ENCODE assay signal across 11 mouse cellular contexts in genomic region chr8:110650838-110651237, GRCm38 (mm10). TPM values are rescaled to one million over a fixed set of nuclear protein-coding genes. Genes with fewer than 3 reads are reported as not detected.
DNase-seq lines count a peak whose midpoint lies in the region; ATAC-seq and TF ChIP-seq lines count a peak whose summit lies in the region.
"Had no signal": no experiment of that assay in that cellular context is flagged by ENCODE, and none has a peak within 500 bp of the region (broad histone marks: within the 10 kb centered on the region; RNA-seq: fewer than 3 reads in every experiment).

No protein-coding gene starts in this region.

- H3K4me2 ChIP-seq in heart, embryonic 15.5 days = no peak overlapping the region
- H3K4me2 ChIP-seq: hindbrain, embryonic 15.5 days; liver, embryonic 15.5 days had no signal

- no peak overlapping the region for H3K4me3 ChIP-seq in left cerebral cortex, adult 2 months
- H3K4me3 ChIP-seq in heart, embryonic 15.5 days = no peak overlapping the region
- H3K4me3 ChIP-seq: hindbrain, embryonic 15.5 days; liver, embryonic 15.5 days had no signal

- no peak overlapping the region for H3K9ac ChIP-seq in heart, embryonic 15.5 days
- H3K9ac ChIP-seq: hindbrain, embryonic 15.5 days; liver, embryonic 15.5 days had no signal

- H3K4me1 ChIP-seq in heart, embryonic 15.5 days (replicated peaks) = peaks cover 24% of the 10 kb centered on the region
- H3K4me1 ChIP-seq: hindbrain, embryonic 15.5 days; liver, embryonic 15.5 days had no signal

- intact Hi-C loops in gastrocnemius, postnatal 14 days (cut with DNase I; ENCODE audit: low total_unique reads) = no loop called here
- intact Hi-C loops in left cerebral cortex, adult 2 months (cut with DNase I) = no loop called here
- intact Hi-C loops in left cerebral cortex, postnatal 36 days (cut with DNase I) = no loop called here

- peak; percentile 24 for DNase-seq in gastrocnemius, postnatal 14 days
- DNase-seq in gastrocnemius, adult 18-20 months (ENCODE audit: low spot score) = no peak
- no peak for DNase-seq in left cerebral cortex, adult 2 months (ENCODE audit: extremely low spot score in 1 of 2, low spot score in 2 of 2)
- DNase-seq in left cerebral cortex, postnatal 36 days (ENCODE audit: low spot score in 2 of 2) = no peak
- peak; percentile 26 for DNase-seq in ZHBTc4 (ENCODE audit: low read depth, low spot score)
- no peak for DNase-seq in urinary bladder, postnatal 36 days (ENCODE audit: low spot score in 2 of 2)
- DNase-seq: cerebellum, postnatal 36 days had no signal

- no peaks in the 10 kb centered on the region for H3K27me3 ChIP-seq in heart, embryonic 15.5 days
- H3K27me3 ChIP-seq: hindbrain, embryonic 15.5 days; liver, embryonic 15.5 days had no signal

- TF ChIP-seq CTCF in left cerebral cortex, adult 2 months (IDR thresholded peaks at IDR 0.05) = peak; percentile 28

- H3K9me3 ChIP-seq in heart, embryonic 15.5 days (replicated peaks) = no peaks in the 10 kb centered on the region
- H3K9me3 ChIP-seq: hindbrain, embryonic 15.5 days; liver, embryonic 15.5 days had no signal

- 41% methylated on average over 9 of the region's 9 CpGs for WGBS in heart, embryonic 15.5 days

- H3K36me3 ChIP-seq in heart, embryonic 15.5 days = 0 out of 2 replicates have a peak, but pooled peaks cover 6% of the 10 kb centered on the region

- peak; percentile 52; the same call in 1 of the 2 replicates for ATAC-seq in heart, embryonic 15.5 days (replicated peaks; ENCODE audit: insufficient number of reproducible peaks, insufficient read depth, low FRiP score, low read depth)
- no peak for ATAC-seq in granulocyte monocyte progenitor cell, adult 5-6 weeks (replicated peaks; ENCODE audit: poor library complexity, severe bottlenecking)

- H3K27ac ChIP-seq in left cerebral cortex, adult 2 months = no peak overlapping the region
- peak overlapping the region; percentile 74 for H3K27ac ChIP-seq in heart, embryonic 15.5 days
- H3K27ac ChIP-seq: hindbrain, embryonic 15.5 days; liver, embryonic 15.5 days had no signal

RNA-seq across cellular contexts. Expression of gene Vac14, which starts 32.5 kb away (rescaled TPM):
- total RNA-seq in gastrocnemius, postnatal 14 days (2021) = 10 to 100 TPM; 12.5 to 15.4 TPM
- total RNA-seq in gastrocnemius, adult 18-20 months (2021) = 10 to 100 TPM; 19.7 to 20.7 TPM
- total RNA-seq in left cerebral cortex, adult 2 months (2021) = 10 to 100 TPM; 25.4 to 26.1 TPM
- total RNA-seq in left cerebral cortex, postnatal 36 days (2021) = 10 to 100 TPM; 23.6 to 24.1 TPM
- polyA plus RNA-seq in heart, embryonic 15.5 days (2015; fragmentation: Nextera tagmentation; extraction: Ambion mirVana) = 12.6 and 17.5 TPM in 2 replicates
- total RNA-seq in granulocyte monocyte progenitor cell, adult 5-6 weeks (2014; fragmentation: Nextera tagmentation) = 50.5 and 58.3 TPM in 2 replicates
- 25.2 and 37.3 TPM in 2 replicates for total RNA-seq in granulocyte monocyte progenitor cell, adult 5-6 weeks (2017)

Comparison
In these comparisons a context has a peak if more than half of its experiments do, and no peak if none do; other contexts are left out.
1. DNase-seq: peak in gastrocnemius, postnatal 14 days (single experiment) and ZHBTc4 (single experiment); none in gastrocnemius, adult 18-20 months (single experiment), left cerebral cortex, adult 2 months (0 of 2), left cerebral cortex, postnatal 36 days (0 of 2) and urinary bladder, postnatal 36 days (0 of 2).